Mouse (Mus musculus) hindbrain, embryonic 16.5 days (tissue): ENCODE measurements at regions not wholly inside any gene's neighbourhood (a gene's known extent, or its start where the extent isn't known, plus 50 kb on each side); places are given as distances from the start of the nearest gene placed in this dataset.

ENCODE experiments used
- ATAC-seq: fragments of 200-750 bp; cut with Nextera tagmentation; 2 replicates; pipeline ENCODE4 v1.8.0; 2017; ENCODE audit warnings: moderate TSS enrichment, moderate library complexity
- H3K27ac ChIP-seq: fragments of 300-500 bp; sonication (generic); 2 replicates; pipeline ENCODE4 v1.5.1; 2014; ENCODE audit warnings: low read depth, mild to moderate bottlenecking, control low read depth, low read length, moderate library complexity
- H3K27me3 ChIP-seq: fragments of 300-500 bp; sonication (generic); replicated peaks from 2 replicates; pipeline ENCODE4 v1.6.1; 2014; ENCODE audit warnings: low read length; ENCODE audit not compliant: control insufficient read depth, insufficient read depth
- H3K36me3 ChIP-seq: fragments of 300-500 bp; sonication (generic); 2 replicates; pipeline ENCODE4 v1.6.1; 2014; ENCODE audit warnings: mild to moderate bottlenecking, low read length, moderate library complexity, mixed read lengths; ENCODE audit not compliant: control insufficient read depth, insufficient read depth
- H3K4me1 ChIP-seq: fragments of 300-500 bp; sonication (generic); 2 replicates; pipeline ENCODE4 v1.6.1; 2014; ENCODE audit warnings: low read depth, low read length; ENCODE audit not compliant: control insufficient read depth, insufficient read depth
- H3K4me2 ChIP-seq: fragments of 300-500 bp; sonication (generic); 2 replicates; pipeline ENCODE4 v1.6.1; 2014; ENCODE audit warnings: mild to moderate bottlenecking, low read length, control low read depth, moderate library complexity
- H3K4me3 ChIP-seq: fragments of 300-500 bp; sonication (generic); 2 replicates; pipeline ENCODE4 v1.5.1; 2014; ENCODE audit warnings: mild to moderate bottlenecking, low read length, control low read depth, moderate library complexity
- H3K9ac ChIP-seq: fragments of 300-500 bp; sonication (generic); 2 replicates; pipeline ENCODE4 v1.6.1; 2014; ENCODE audit warnings: low read depth, mild to moderate bottlenecking, control low read depth, low read length, moderate library complexity
- H3K9me3 ChIP-seq: fragments of 300-500 bp; sonication (generic); 2 replicates; pipeline ENCODE4 v1.6.1; 2014; ENCODE audit warnings: mild to moderate bottlenecking, low read length, moderate library complexity; ENCODE audit not compliant: control insufficient read depth
- WGBS: fragments of 180-500 bp; shearing (Covaris S2); extraction: QIAGEN DNeasy Blood & Tissue Kit; methylation state at CpG from one replicate; pipeline ENCODE4 v1.1.7; 2014; 5-methylcytosine and 5-hydroxymethylcytosine counted together

DNA sequence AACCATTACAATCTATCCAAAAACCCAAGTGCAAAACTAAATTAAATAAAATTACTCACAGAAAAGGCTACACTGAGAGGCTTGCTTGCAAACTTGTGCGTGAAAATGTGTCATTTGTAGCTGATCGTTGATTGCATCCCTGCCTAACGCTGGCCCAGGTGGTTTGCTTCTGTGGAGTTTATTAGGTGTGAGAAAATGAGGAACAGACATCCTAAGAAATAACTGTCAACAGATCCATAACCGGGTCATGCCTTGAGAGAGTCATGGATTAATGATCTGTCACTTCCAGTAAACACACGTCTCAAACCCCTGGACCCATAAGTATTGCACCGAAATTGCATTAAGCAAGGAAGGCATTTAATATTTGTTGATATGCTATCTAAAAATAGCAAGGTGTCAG, 73.4 kb upstream of the Tmem18 start:
- no peak overlapping the region for H3K27ac ChIP-seq
- 82% methylated on average over 6 of the region's 6 CpGs for WGBS
- no peak overlapping the region for H3K9ac ChIP-seq
- H3K4me2 ChIP-seq = no peak overlapping the region
- no peaks in the 10 kb centered on the region for H3K36me3 ChIP-seq
- no peaks in the 10 kb centered on the region for H3K27me3 ChIP-seq
- no peak overlapping the region for H3K4me3 ChIP-seq
- ATAC-seq = peak; percentile 42; the same call in 1 of the 2 replicates
- no peaks in the 10 kb centered on the region for H3K4me1 ChIP-seq
- H3K9me3 ChIP-seq = no peaks in the 10 kb centered on the region

DNA sequence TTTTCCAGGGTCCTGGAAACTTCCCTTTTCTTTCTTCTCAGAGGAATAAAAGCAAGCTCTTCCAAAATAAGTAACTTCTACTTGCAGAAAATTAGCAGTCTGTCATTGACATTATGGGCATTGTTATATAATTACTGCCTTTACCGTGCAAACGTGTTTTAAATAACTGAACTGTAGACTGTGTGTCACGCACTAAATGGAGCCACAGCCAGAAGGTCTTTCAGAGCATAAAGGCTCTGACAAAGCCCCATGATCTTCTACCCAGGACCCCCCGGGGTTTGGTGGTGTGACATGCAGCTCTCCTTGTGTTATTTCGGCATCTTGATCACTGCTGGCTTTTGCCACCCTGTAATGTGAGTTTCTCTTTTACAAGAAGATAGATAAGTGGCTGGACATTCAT, 100.9 kb upstream of the Tmem18 start:
- ATAC-seq = no peak
- Histone ChIP-seq H3K9ac (no peak overlapping the region), H3K4me1 (no peaks in the 10 kb centered on the region), H3K36me3 (no peaks in the 10 kb centered on the region), H3K4me3 (no peak overlapping the region), H3K9me3 (no peaks in the 10 kb centered on the region), H3K27me3 (no peaks in the 10 kb centered on the region; the same call in 1 of the 2 replicates), H3K27ac (no peak overlapping the region), H3K4me2 (no peak overlapping the region)
- 23% methylated on average over 5 of the region's 5 CpGs for WGBS

DNA sequence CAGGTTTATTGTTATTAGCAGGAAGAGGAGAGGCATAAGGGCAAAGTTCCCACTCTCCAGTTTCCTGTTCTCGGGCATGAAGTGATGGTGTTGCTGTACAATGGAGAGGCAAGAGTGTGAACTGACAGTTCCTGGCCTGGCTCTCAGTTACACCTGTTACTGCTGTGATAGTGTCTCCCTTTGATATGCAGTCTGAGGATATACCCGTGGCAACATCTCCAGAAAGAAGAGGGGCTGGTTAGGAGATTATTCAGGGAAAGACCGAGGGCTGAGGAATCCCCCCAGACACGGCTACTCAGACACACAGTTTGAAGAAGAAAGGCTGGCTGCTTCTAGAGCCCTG, 100.3 kb upstream of the Sntg2 start:
- Histone ChIP-seq H3K9ac (no peak overlapping the region), H3K36me3 (no peaks in the 10 kb centered on the region), H3K9me3 (no peaks in the 10 kb centered on the region), H3K4me2 (no peak overlapping the region), H3K27me3 (no peaks in the 10 kb centered on the region), H3K27ac (no peak overlapping the region), H3K4me3 (no peak overlapping the region), H3K4me1 (no peaks in the 10 kb centered on the region)
- no peak for ATAC-seq
- 65% methylated on average over 4 of the region's 4 CpGs for WGBS

DNA sequence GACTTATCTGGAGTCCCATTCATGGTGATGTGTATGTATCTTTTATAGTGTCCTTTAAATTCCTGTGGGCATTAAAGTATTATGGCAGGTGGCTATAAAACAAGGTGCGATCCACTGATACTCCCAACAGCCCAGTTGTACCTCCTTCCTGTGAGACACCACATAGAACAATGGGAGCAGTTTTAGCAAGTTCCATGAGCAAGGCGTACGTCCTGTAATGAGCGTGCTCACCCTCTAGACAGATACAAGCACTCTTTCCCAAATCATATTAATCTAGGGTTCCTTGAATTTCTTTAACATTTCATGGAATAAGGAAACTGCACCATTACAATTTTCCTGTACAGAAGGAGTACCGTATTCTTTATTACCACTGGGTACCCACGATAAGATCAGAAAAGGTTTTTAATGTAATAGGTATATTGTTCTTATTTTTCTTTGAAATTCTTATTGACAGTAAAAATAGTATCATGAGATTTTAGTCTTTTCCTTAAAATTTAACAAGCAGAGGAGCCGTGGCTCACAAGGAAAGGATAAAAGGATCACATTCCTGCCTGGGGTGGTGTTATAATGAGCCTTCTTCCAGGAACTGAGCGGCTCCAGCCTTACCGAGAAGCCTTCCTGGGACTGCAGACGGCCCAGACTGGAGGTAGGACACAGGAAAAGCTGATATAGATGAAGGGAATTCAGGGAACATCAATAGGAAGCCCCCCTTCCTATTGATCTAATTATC, 99.7 kb upstream of the Sntg2 start:
- no peaks in the 10 kb centered on the region for H3K36me3 ChIP-seq
- H3K27me3 ChIP-seq = no peaks in the 10 kb centered on the region
- no peaks in the 10 kb centered on the region for H3K4me1 ChIP-seq
- H3K9me3 ChIP-seq = no peaks in the 10 kb centered on the region
- ATAC-seq = no peak
- no peak overlapping the region for H3K9ac ChIP-seq
- H3K4me3 ChIP-seq = no peak overlapping the region
- H3K27ac ChIP-seq = no peak overlapping the region
- no peak overlapping the region for H3K4me2 ChIP-seq
- 71% methylated on average over 10 of the region's 10 CpGs for WGBS

DNA sequence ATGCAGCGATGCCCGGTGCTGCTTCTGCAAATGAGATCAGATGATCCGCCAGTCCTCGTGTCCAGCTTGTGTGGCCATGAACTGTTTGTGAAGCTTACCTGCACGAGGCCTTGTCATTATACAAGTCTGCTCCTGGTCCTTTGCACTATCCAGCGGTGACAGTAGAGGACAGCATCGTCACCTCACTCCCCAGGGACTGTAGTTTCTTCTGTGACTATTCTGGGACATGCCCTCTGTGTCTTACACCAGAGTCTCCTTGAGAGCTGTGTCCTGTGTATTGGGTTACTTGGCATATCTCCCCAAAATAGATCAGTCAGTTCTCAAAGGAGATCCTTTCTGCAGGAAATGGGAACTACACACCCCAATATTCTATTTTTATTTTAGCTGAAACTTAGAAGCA, 94.0 kb upstream of the Sntg2 start:
- 74% methylated on average over 7 of the region's 7 CpGs for WGBS

DNA sequence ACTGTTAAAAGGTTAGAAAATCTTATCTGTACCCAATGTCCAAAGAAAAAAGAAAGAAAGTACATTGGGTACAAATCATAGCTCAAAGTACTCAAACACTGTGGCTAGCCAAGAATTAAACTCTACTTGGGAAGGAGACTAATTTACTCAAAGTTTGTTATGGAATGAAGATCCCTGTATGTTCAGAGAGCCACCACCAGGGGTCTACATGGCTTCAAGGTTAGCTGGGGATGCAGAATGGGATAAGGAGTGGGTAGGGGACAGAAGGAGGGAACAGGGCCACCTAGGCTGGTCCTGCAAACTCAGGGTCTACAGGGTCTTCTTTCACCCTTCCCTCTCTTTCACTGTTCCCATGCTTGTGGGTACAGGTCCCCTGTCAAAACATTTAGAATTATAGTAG, 77.4 kb upstream of the Sntg2 start:
- Histone ChIP-seq H3K4me3 (no peak overlapping the region), H3K27me3 (no peaks in the 10 kb centered on the region), H3K9ac (no peak overlapping the region), H3K4me2 (no peak overlapping the region), H3K27ac (no peak overlapping the region), H3K9me3 (no peaks in the 10 kb centered on the region), H3K4me1 (no peaks in the 10 kb centered on the region), H3K36me3 (no peaks in the 10 kb centered on the region)
- ATAC-seq = no peak

More for the DNA sequence above, 94.0 kb upstream of the Sntg2 start:
- no peak for ATAC-seq
- no peak overlapping the region for H3K4me2 ChIP-seq
- no peaks in the 10 kb centered on the region for H3K27me3 ChIP-seq
- H3K27ac ChIP-seq = no peak overlapping the region
- H3K9ac ChIP-seq = no peak overlapping the region
- no peaks in the 10 kb centered on the region for H3K4me1 ChIP-seq
- no peaks in the 10 kb centered on the region for H3K9me3 ChIP-seq
- no peaks in the 10 kb centered on the region for H3K36me3 ChIP-seq
- H3K4me3 ChIP-seq = no peak overlapping the region

DNA sequence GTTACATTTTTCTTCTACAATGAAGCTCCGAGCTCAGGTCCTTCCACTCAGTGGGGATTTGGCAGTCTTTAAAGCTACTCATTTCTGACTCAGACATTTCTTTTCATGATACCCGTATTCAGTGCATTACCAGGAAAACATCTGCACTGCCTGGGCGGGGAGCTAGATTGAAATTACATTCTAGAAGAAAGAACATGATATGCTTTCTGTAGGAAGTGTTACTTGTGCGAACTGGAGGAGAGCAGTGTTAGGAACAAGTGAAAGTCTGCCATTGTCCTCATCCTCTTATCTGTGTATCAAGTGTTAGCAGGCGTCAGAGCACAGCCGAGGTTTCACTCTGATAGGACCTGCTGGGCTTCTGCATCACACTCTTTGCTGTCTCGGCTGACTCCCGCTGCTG, 61.7 kb upstream of the Sntg2 start:
- no peak overlapping the region for H3K4me2 ChIP-seq
- ATAC-seq = no peak
- H3K27me3 ChIP-seq = no peaks in the 10 kb centered on the region
- 75% methylated on average over 8 of the region's 8 CpGs for WGBS
- no peaks in the 10 kb centered on the region for H3K9me3 ChIP-seq
- no peaks in the 10 kb centered on the region for H3K4me1 ChIP-seq
- no peak overlapping the region for H3K9ac ChIP-seq
- H3K4me3 ChIP-seq = no peak overlapping the region
- H3K27ac ChIP-seq = no peak overlapping the region
- H3K36me3 ChIP-seq = no peaks in the 10 kb centered on the region

DNA sequence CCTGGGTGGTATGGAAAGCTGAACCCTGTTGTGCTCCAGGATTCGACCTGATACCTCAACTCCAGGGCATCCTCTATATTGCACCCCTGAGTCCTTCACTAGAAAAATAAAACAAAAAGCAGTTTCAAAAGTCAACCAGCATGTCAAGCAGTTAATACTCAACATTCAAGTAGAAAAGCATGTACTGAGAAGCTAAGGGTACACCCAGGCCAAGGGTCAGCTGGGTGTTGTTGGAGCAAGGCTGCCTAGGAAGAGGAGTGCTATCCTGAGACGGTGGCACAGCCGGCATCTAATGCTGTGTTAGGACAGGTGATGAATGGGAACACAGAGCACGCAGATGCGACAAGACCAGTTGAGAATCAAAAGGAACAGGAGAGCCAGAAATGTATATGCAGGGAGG, 59.7 kb upstream of the Sntg2 start:
- Histone ChIP-seq H3K27me3 (no peaks in the 10 kb centered on the region), H3K4me3 (no peak overlapping the region), H3K9me3 (no peaks in the 10 kb centered on the region), H3K36me3 (no peaks in the 10 kb centered on the region), H3K4me1 (no peaks in the 10 kb centered on the region), H3K4me2 (no peak overlapping the region), H3K9ac (no peak overlapping the region), H3K27ac (no peak overlapping the region)
- ATAC-seq = no peak
- 86% methylated on average over 5 of the region's 5 CpGs for whole genome bisulfite sequencing

DNA sequence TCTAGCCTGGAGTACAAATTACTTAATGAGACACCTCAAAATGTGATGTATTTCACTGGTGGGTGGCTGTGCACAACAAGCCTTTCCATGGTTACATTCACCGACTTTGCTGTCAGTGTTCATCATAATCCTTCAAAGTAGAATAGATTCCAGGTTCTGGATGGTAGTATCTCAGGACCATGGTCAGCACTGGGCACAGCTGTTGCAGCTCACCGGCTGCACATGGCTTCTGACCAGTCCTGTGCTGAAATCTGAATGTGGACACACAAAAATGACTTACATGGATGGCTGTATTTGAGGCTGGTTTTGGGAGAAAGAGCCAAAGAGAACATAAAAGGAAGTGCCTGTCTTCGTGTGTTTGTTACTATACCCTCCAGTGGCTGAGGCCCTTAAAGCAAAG, 57.5 kb upstream of the Sntg2 start:
- 81% methylated on average over 3 of the region's 3 CpGs for WGBS
- no peak overlapping the region for H3K4me3 ChIP-seq
- H3K27me3 ChIP-seq = no peaks in the 10 kb centered on the region
- H3K4me2 ChIP-seq = no peak overlapping the region
- no peaks in the 10 kb centered on the region for H3K4me1 ChIP-seq
- no peak overlapping the region for H3K27ac ChIP-seq
- no peak for ATAC-seq
- H3K9ac ChIP-seq = no peak overlapping the region
- no peaks in the 10 kb centered on the region for H3K36me3 ChIP-seq
- H3K9me3 ChIP-seq = no peaks in the 10 kb centered on the region

DNA sequence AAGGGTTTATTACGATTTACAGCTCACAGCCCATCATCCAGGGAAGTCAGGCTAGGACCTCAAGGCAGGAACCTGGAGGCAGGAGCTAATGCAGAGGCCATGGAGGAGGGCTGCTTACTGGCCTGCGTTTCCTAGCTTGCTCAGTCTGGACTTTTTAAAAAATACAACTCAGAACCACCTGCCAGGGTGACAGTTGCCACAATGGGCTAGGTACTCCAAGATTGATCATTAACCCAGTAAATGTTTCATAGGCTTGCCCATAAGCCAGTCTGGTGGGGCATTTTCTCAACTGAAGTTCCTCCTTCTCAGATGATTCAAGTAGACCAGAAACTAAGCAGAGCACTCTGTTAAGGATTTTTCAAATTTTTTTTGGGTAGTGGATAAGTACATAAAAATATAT, 52.1 kb upstream of the Sntg2 start:
- H3K27ac ChIP-seq = no peak overlapping the region
- no peak for ATAC-seq
- no peak overlapping the region for H3K4me2 ChIP-seq
- H3K4me3 ChIP-seq = no peak overlapping the region
- H3K9me3 ChIP-seq = no peaks in the 10 kb centered on the region
- H3K4me1 ChIP-seq = no peaks in the 10 kb centered on the region
- whole genome bisulfite sequencing = 60% methylated on average over 2 of the region's 2 CpGs
- H3K27me3 ChIP-seq = no peaks in the 10 kb centered on the region
- no peak overlapping the region for H3K9ac ChIP-seq
- H3K36me3 ChIP-seq = no peaks in the 10 kb centered on the region
